Mouse (Mus musculus): ENCODE measurements at regions not wholly inside any gene's neighbourhood (a gene's known extent, or its start where the extent isn't known, plus 50 kb on each side); places are given as distances from the start of the nearest gene placed in this dataset.

DNA sequence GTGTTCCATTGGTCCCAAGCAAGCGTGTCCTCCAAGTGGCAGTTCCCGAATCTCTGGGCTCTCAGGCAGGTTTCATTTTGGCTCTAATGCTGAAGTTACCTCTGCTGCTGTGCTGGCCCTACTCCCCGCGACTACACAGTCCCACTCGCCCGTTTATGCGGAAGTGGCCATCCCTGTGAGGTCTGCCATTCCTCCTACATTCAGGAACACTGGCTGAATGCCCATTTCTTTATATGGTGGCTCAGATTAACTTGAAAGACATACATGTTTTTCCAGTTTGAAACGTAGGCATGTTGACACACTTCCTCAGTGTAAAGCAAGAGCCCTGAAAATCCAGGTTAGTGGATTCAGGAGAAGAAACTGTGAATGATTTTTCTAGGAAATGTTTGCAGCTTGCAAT, 51.6 kb upstream of the Uxs1 start:
- no peak for TF ChIP-seq ZNF384 (IDR thresholded peaks at IDR 0.05; ENCODE audit: low read depth, low read length)
- no peak for TF ChIP-seq MAFK (IDR thresholded peaks at IDR 0.05; ENCODE audit: insufficient read depth, low read depth, low read length)
- no peak for TF ChIP-seq HCFC1 (IDR thresholded peaks at IDR 0.05; ENCODE audit: borderline replicate concordance, insufficient read depth, low read length)

All from ES-E14 (cell line).